Mouse (Mus musculus) 3134 (cell line): ENCODE measurements around the gene Rbck1.
A peak's percentile ranks its signal among the peaks of the same experiment; 100 is the strongest.
"Not testable (repeated sequence)": the region's sequence is repeated elsewhere in the genome, so short reads cannot be mapped to it uniquely, and the experiment has no call there.

Experiments used
- DNase-seq: peaks from one replicate; pipeline ENCODE4 v3.0.0-alpha.2; 2011; ENCODE audit warnings: low spot score; ENCODE audit not compliant: insufficient read length; ENCODE audit errors: extremely low read depth

Rbck1 gene

GRCm38 (mm10) chr2:152305480-152305879, 27.0 kb downstream of the Rbck1 start:
- DNase-seq = no peak

GRCm38 (mm10) chr2:152303781-152304180, 28.7 kb downstream of the Rbck1 start:
- DNase-seq = no peak

- DNase-seq = no peak
Measured at GRCm38 (mm10) chr2:152302862-152303261, 29.6 kb downstream of the Rbck1 start.

- DNase-seq = no peak
Measured at GRCm38 (mm10) chr2:152294541-152294940, 37.9 kb downstream of the Rbck1 start.

GRCm38 (mm10) chr2:152293727-152294475, 38.6 kb downstream of the Rbck1 start, which contains the start of gene Tbc1d20:
TSS of gene Tbc1d20 (plus strand) at chr2:152293828.
- peak; percentile 93 for DNase-seq

GRCm38 (mm10) chr2:152293179-152293726, 39.2 kb downstream of the Rbck1 start:
- no peak for DNase-seq

- no peak for DNase-seq
Measured at GRCm38 (mm10) chr2:152292475-152292874, 40.0 kb downstream of the Rbck1 start.

GRCm38 (mm10) chr2:152289623-152290022, 42.8 kb downstream of the Rbck1 start:
- not testable (repeated sequence) for DNase-seq

GRCm38 (mm10) chr2:152288046-152288445, 44.4 kb downstream of the Rbck1 start:
- no peak for DNase-seq

- DNase-seq = no peak
Measured at GRCm38 (mm10) chr2:152287560-152287959, 44.9 kb downstream of the Rbck1 start.

GRCm38 (mm10) chr2:152281407-152281806, 51.0 kb downstream of the Rbck1 start:
- DNase-seq = no peak

- no peak for DNase-seq
Measured at GRCm38 (mm10) chr2:152273639-152274038, 58.8 kb downstream of the Rbck1 start.
